Comparison of ENCODE assay signal across 8 mouse cellular contexts in the genomic region with DNA sequence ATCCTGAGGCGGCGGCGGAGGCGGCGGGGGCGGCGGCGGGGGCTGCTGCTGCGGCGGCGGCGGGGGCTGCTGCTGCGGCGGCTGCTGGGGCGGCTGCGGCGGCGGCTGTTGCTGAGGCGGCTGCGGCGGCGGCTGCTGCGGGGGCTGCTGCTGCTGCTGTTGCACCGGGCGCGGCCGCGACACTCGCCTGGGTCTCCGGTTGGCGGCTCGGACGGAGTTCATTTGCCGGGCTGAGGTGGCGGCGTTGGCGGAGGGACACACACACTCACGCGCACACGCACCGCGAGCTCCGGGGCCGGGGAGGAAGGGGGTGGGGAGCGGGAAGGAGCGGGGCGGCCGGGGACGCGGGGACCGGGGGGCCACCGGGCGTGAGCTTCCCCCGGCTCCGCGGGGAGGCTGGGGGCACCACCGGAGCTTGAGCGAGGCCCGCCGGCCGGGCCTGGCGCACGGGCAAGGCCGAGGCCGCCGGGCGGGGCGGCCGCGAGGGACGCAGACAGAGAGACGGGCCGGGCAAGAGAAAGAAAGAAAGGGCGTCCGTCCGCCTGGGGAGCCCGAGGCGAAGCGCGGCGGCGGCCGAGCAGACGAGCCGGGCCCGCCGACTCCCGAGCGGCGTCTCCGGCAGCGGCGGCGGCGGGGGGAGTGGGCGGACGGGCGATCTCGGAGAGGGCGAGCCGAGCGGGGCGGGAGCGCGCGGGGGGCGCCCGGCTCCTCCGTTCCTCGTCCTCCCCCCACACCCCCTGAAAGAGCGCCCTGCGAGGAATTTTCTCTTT. TPM values are rescaled to one million over a fixed set of nuclear protein-coding genes. Genes with fewer than 3 reads are reported as not detected.
DNase-seq lines count a peak whose midpoint lies in the region; ATAC-seq and TF ChIP-seq lines count a peak whose summit lies in the region.

A gene (minus strand): TSS at position 261 of the 770 bp plus-strand sequence.

- H3K27me3 ChIP-seq in hindbrain, embryonic 15.5 days: no peaks in the 10 kb centered on the region

- no peaks in the 10 kb centered on the region for H3K36me3 ChIP-seq in hindbrain, embryonic 15.5 days

- H3K9ac ChIP-seq in hindbrain, embryonic 15.5 days: peak within 1 kb of the TSS; percentile 99

- peaks cover 29% of the 10 kb centered on the region for H3K4me1 ChIP-seq in hindbrain, embryonic 15.5 days (replicated peaks)

- peak; percentile 63 to 67 for DNase-seq in cerebellum, postnatal 36 days
- DNase-seq in gastrocnemius, adult 2 months: peak; percentile 77
- DNase-seq in left cerebral cortex, adult 2 months (ENCODE audit: extremely low spot score in 1 of 2, low spot score in 2 of 2): peak; percentile 68
- DNase-seq in right cerebral cortex, postnatal 14 days: peak; percentile 68
- peak; percentile 38 for DNase-seq in urinary bladder, postnatal 14 days (ENCODE audit: low spot score)

- intact Hi-C loops in gastrocnemius, adult 2 months (cut with DNase I): loop anchor here (2.0 kb wide), 1 partner anchor 190 kb away; no protein-coding TSS in a partner anchor
- intact Hi-C loops in left cerebral cortex, adult 2 months (cut with DNase I): loop anchor here (2.0 to 10.0 kb wide), 3 partner anchors 88 to 460 kb away; a partner anchor contains a TSS

- WGBS in hindbrain, embryonic 15.5 days: under 1% methylated on average over 50 of the region's 112 CpGs

- peak within 1 kb of the TSS; percentile 98 for H3K27ac ChIP-seq in gastrocnemius, adult 2 months
- H3K27ac ChIP-seq in hindbrain, embryonic 15.5 days (replicated peaks): peak within 1 kb of the TSS; percentile 100
- H3K27ac ChIP-seq in left cerebral cortex, adult 2 months: peak within 1 kb of the TSS; percentile 95

- H3K4me3 ChIP-seq in gastrocnemius, adult 2 months: peak within 1 kb of the TSS; percentile 99
- H3K4me3 ChIP-seq in hindbrain, embryonic 15.5 days: peak within 1 kb of the TSS; percentile 96
- peak within 1 kb of the TSS; percentile 93 for H3K4me3 ChIP-seq in left cerebral cortex, adult 2 months

- no peaks in the 10 kb centered on the region for H3K9me3 ChIP-seq in hindbrain, embryonic 15.5 days

- no peak for TF ChIP-seq CTCF in gastrocnemius, adult 2 months (IDR thresholded peaks at IDR 0.05)
- TF ChIP-seq CTCF in left cerebral cortex, adult 2 months (IDR thresholded peaks at IDR 0.05): no peak

- peak within 1 kb of the TSS; percentile 73 for H3K4me2 ChIP-seq in hindbrain, embryonic 15.5 days

- ATAC-seq in activated CD4-positive, CD25-positive, alpha-beta regulatory T cell, adult 4 months: no peak
- ATAC-seq in hindbrain, embryonic 15.5 days (ENCODE audit: low FRiP score, low read depth): peak; percentile 4
- ATAC-seq in megakaryocyte progenitor cell, adult 5-6 weeks (replicated peaks; ENCODE audit: poor library complexity): peak; percentile 0; the same call in 1 of the 2 replicates

RNA-seq across cellular contexts. Expression of the gene that starts here (rescaled TPM):
- 10 to 100 TPM; 15.5 to 24.3 TPM for polyA plus RNA-seq in activated CD4-positive, CD25-positive, alpha-beta regulatory T cell, adult 4 months (2017; shearing (Covaris generic))
- 10 to 100 TPM; 33.2 to 38.8 TPM for total RNA-seq in gastrocnemius, adult 2 months (2021)
- 31.5 and 33.0 TPM in 2 replicates for polyA plus RNA-seq in hindbrain, embryonic 15.5 days (2015; fragmentation: Nextera tagmentation; extraction: Ambion mirVana)
- total RNA-seq in left cerebral cortex, adult 2 months (2021): 100 to 1,000 TPM; 113 to 128 TPM
- 32.0 and 35.0 TPM in 2 replicates for total RNA-seq in megakaryocyte progenitor cell, adult 5-6 weeks (2015)
- total RNA-seq in megakaryocyte progenitor cell, adult 5-6 weeks (2017): 17.8 and 22.7 TPM in 2 replicates
